Mouse (Mus musculus): ENCODE data around the gene Dhcr7. TPM values are rescaled to one million over a fixed set of nuclear protein-coding genes. Genes with fewer than 3 reads are reported as not detected.

The Dhcr7 gene
- polyA plus RNA-seq, 1 experiment from 2014 or later, result 66.9 TPM

- Histone ChIP-seq H3K9me3 (ENCODE audit: control insufficient read depth, low read length) (no peaks in the 10 kb centered on the region), H3K4me1 (replicated peaks; ENCODE audit: control insufficient read depth, insufficient read depth, low read length) (no peaks in the 10 kb centered on the region), H3K9ac (ENCODE audit: low read depth, low read length) (no peak overlapping the region), H3K4me3 (ENCODE audit: low read depth, low read length) (no peak overlapping the region), H3K4me2 (no peak overlapping the region), H3K27me3 (replicated peaks; ENCODE audit: control insufficient read depth, insufficient read depth, low read length) (peaks cover 2% of the 10 kb centered on the region; the same call in 1 of the 2 replicates), H3K36me3 (ENCODE audit: control insufficient read depth, insufficient read depth, low read length) (no peaks in the 10 kb centered on the region), H3K27ac (ENCODE audit: low read depth, low read length) (no peak overlapping the region)
- WGBS, result 61% methylated on average over 2 of the region's 2 CpGs
- DNase-seq (ENCODE audit: low spot score) (no peak), ATAC-seq (replicated peaks; ENCODE audit: low FRiP score) (no peak)
Observed at GRCm38 (mm10) chr7:143892361-143892760, 69.4 kb downstream of the Dhcr7 start.

Small RNA genes within 50 kb of the gene (microRNA-seq; reads per million reads assigned to microRNA genes)
- not detected for gene Gm22064 (ENCODE audit: borderline number of aligned reads)

Other genes with a start within 250 kb of the Dhcr7 start
- 100 and 107 TPM in 2 replicates for gene Cars, start 223.1 kb upstream of the Dhcr7 start, polyA plus RNA-seq (2014; fragmentation: Nextera tagmentation; extraction: Ambion mirVana)
- 0.73 and 0.92 TPM in 2 replicates for gene Tnfrsf26, start 194.4 kb upstream of the Dhcr7 start, polyA plus RNA-seq (2014; fragmentation: Nextera tagmentation; extraction: Ambion mirVana)
- 2.6 and 3.9 TPM in 2 replicates for gene Tnfrsf22, start 173.5 kb upstream of the Dhcr7 start, polyA plus RNA-seq (2014; fragmentation: Nextera tagmentation; extraction: Ambion mirVana)
- 0.17 and 0.34 TPM in 2 replicates for gene Tnfrsf23, start 137.3 kb upstream of the Dhcr7 start, polyA plus RNA-seq (2014; fragmentation: Nextera tagmentation; extraction: Ambion mirVana)
- 8.3 and 8.9 TPM in 2 replicates for gene Osbpl5, start 66.2 kb upstream of the Dhcr7 start, polyA plus RNA-seq (2014; fragmentation: Nextera tagmentation; extraction: Ambion mirVana)
- gene Mrgprg, start 56.2 kb upstream of the Dhcr7 start, polyA plus RNA-seq (2014; fragmentation: Nextera tagmentation; extraction: Ambion mirVana), result not detected in 2 replicates
- 0.59 and 0.86 TPM in 2 replicates for gene Mrgpre, start 38.6 kb upstream of the Dhcr7 start, polyA plus RNA-seq (2014; fragmentation: Nextera tagmentation; extraction: Ambion mirVana)
- 8.6 and 12.7 TPM in 2 replicates for gene Nadsyn1, start 296 bp upstream of the Dhcr7 start, polyA plus RNA-seq (2014; fragmentation: Nextera tagmentation; extraction: Ambion mirVana)
- not detected in 2 replicates for gene Gm498, start 43.7 kb downstream of the Dhcr7 start, polyA plus RNA-seq (2014; fragmentation: Nextera tagmentation; extraction: Ambion mirVana)
- 0.90 and 1.0 TPM in 2 replicates for gene Shank2, start 178.8 kb downstream of the Dhcr7 start, polyA plus RNA-seq (2014; fragmentation: Nextera tagmentation; extraction: Ambion mirVana)

Data from liver, embryonic 11.5 days (tissue).